Mouse (Mus musculus): ENCODE results near the gene Tmed1.
"Not testable (repeated sequence)": the region's sequence is repeated elsewhere in the genome, so short reads cannot be mapped to it uniquely, and the experiment has no call there.

The Tmed1 gene

GRCm38 (mm10) chr9:21472913-21473312, 37.1 kb downstream of the Tmed1 start:
- no peak for DNase-seq (ENCODE audit: low read depth, low spot score)

DNA sequence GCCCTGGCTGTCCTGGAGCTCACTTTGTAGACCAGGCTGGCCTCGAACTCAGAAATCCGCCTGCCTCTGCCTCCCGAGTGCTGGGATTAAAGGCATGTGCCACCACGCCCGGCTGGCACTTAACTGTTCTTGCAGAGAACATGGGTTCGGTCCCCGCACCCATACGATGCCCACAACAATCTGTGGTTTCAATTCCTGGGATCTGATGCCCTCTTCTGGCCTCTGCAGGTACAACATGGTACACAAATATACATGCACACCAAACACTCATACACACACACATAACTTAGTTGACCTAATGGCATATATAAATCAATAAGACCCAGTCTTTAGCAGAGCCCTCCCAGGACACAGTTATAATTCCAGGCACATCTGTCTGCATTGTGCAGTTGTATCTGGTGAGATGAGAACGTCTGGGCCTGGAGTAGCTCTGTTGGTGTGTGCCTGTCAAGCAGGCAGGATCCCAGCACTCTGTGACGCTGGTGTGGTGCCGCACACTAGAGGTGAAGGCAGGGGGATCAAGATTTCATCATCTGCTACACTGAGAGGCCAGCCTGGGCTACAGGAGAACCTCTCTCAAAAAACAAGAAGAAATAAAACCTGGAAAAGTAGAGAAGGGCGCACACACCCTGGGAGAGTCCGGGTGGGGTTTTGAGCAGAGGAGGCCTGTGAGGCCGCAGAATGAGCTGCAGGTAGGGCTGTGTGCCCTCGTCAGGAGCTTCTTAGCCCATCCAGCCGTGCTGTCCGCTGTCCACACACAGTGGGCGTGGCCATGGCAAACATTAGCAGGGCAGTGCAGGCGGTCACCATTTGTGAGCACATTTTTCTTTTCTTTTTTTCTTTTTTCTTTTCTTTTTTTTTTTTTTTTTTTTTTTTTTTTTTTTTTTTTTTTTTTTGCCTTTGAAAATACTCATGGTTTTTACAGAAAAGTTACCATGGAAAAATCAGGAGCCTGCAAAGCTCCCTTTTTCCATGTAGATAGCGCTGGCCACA, 40.7 kb downstream of the Tmed1 start:
- DNase-seq (ENCODE audit: low read depth, low spot score), result peak; percentile 54

- not testable (repeated sequence) for DNase-seq (ENCODE audit: low read depth, low spot score)
These were observed 45.5 kb downstream of the Tmed1 start for GRCm38 (mm10) chr9:21464565-21464928.

- DNase-seq (ENCODE audit: low read depth, low spot score), result no peak
These were observed 46.1 kb downstream of the Tmed1 start for GRCm38 (mm10) chr9:21463766-21464564.

DNA sequence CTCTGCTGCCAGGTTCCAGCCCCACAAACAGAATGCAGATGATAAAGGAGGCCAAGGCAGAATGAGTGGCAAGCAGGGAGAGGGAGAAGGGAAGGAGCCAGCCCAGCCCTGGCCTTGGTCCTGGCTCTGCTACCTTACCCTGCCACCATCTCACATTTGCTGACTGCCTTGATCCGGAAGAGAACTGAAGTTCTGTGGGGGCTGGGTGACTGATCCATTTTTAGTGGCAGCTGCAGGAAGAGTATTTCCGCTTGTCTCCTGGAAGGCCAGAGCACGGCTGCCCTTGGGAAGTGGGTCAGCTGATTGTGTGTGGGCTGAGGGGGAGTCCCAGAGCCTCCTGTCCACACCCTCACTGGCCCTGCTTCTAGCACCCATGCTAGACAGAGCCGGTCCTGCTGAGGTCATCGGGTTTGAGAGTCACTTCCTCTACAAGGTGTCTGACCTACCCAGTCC, 46.9 kb downstream of the Tmed1 start:
- no peak for DNase-seq (ENCODE audit: low read depth, low spot score)

- DNase-seq (ENCODE audit: low read depth, low spot score), result no peak
These were observed 49.6 kb downstream of the Tmed1 start for GRCm38 (mm10) chr9:21460400-21460940.

DNA sequence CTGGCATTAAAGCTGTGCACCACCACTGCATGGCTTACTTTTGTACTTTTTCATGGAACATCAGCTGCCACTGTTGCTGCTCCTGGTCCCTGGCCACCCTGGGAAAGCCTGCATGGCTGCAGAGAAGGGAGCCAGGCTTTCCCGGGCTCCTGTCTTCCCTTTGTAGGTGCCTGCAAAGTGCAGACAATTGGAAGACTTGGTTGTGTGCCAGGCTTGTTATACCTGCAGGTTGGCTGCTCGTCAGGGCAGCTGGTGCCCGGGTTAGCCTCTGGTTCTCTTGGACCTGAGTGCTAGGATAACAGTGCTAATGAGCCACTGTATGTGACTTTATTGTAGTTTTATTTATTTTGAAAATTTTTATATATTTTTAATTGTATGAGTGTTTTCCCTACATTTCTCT, 51.2 kb downstream of the Tmed1 start:
- no peak for DNase-seq (ENCODE audit: low read depth, low spot score)

Data from mesoderm, embryonic 11.5 days (tissue).